Mouse (Mus musculus) C2C12 (cell line): ENCODE data around the gene Otud7a. TPM values are rescaled to one million over a fixed set of nuclear protein-coding genes. Genes with fewer than 3 reads are reported as not detected.

ENCODE experiments used
- H3K27me3 ChIP-seq: one replicate; pipeline ENCODE4 v1.6.1; 2011; ENCODE audit not compliant: control insufficient read depth, insufficient read depth, insufficient read length
- H3K36me3 ChIP-seq: one replicate; pipeline ENCODE4 v1.6.1; 2011; ENCODE audit not compliant: control insufficient read depth, insufficient read depth
- H3K4me3 ChIP-seq: one replicate; pipeline ENCODE4 v1.5.1; 2011; ENCODE audit warnings: mild to moderate bottlenecking, control low read depth; ENCODE audit not compliant: poor library complexity, insufficient read depth, severe bottlenecking
- H3K79me2 ChIP-seq: one replicate; pipeline ENCODE4 v1.6.1; 2011; ENCODE audit not compliant: control insufficient read depth, insufficient read depth
- H3K79me3 ChIP-seq: one replicate; pipeline ENCODE4 v1.6.1; 2011; ENCODE audit warnings: low read depth, control low read depth
- H3ac ChIP-seq: one replicate; pipeline ENCODE3; 2011; ENCODE audit warnings: low read depth; ENCODE audit not compliant: control insufficient read depth, insufficient read length
- CEBPB ChIP-seq: IDR thresholded peaks from one replicate; pipeline ENCODE4 v1.6.1; 2011; ENCODE audit warnings: low read depth, mild to moderate bottlenecking, control low read depth, moderate library complexity
- CTCF ChIP-seq: IDR thresholded peaks from one replicate; pipeline ENCODE4 v1.5.1; 2011; ENCODE audit not compliant: control insufficient read depth, insufficient read depth, insufficient read length
- FOSL1 ChIP-seq: IDR thresholded peaks from one replicate; pipeline ENCODE4 v1.8.0; 2011; ENCODE audit warnings: mild to moderate bottlenecking, low read length; ENCODE audit not compliant: poor library complexity, insufficient read depth, severe bottlenecking
- MAX ChIP-seq: IDR thresholded peaks from one replicate; pipeline ENCODE4 v1.6.1; 2011; ENCODE audit warnings: mild to moderate bottlenecking, control low read depth
- MYOD1 ChIP-seq: IDR thresholded peaks from one replicate; pipeline ENCODE4 v1.6.1; 2011; ENCODE audit warnings: low read depth; ENCODE audit not compliant: control insufficient read depth, insufficient read length
- MYOG ChIP-seq: IDR thresholded peaks from one replicate; pipeline ENCODE4 v1.6.1; 2011; ENCODE audit not compliant: control insufficient read depth, insufficient read length; ENCODE audit errors: extremely low read depth
- USF1 ChIP-seq: IDR thresholded peaks from one replicate; pipeline ENCODE4 v1.6.1; 2011; ENCODE audit warnings: low read depth, mild to moderate bottlenecking, control low read depth, moderate library complexity
- polyA plus RNA-seq: library from polyadenylated mRNA; unstranded; fragments of >200 nt; fragmentation: generic; extraction: Trizol; gene quantifications from one replicate; pipeline ENCODE4 v1.2.1, GENCODE M21; 2012; ENCODE audit warnings: missing spikeins

The Otud7a gene
- polyA plus RNA-seq, 1 experiment = 0.11 TPM

GRCm38 (mm10) chr7:63522403-63522802 is 77.9 kb downstream of the Otud7a start:
- TF ChIP-seq CEBPB (no peak), MYOG (no peak), FOSL1 (no peak)
- no peaks in the 10 kb centered on the region for H3K79me3 ChIP-seq
- H3K4me3 ChIP-seq = no peak overlapping the region
- H3K79me2 ChIP-seq = no peaks in the 10 kb centered on the region
- H3ac ChIP-seq = no peak overlapping the region
- no peaks in the 10 kb centered on the region for H3K27me3 ChIP-seq
- no peaks in the 10 kb centered on the region for H3K36me3 ChIP-seq

GRCm38 (mm10) chr7:63523051-63523450 is 78.5 kb downstream of the Otud7a start:
- Histone ChIP-seq H3K27me3 (no peaks in the 10 kb centered on the region), H3K36me3 (no peaks in the 10 kb centered on the region), H3K4me3 (no peak overlapping the region), H3ac (no peak overlapping the region), H3K79me3 (no peaks in the 10 kb centered on the region), H3K79me2 (no peaks in the 10 kb centered on the region)
- no peak for TF ChIP-seq MYOG
- TF ChIP-seq CTCF = no peak
- no peak for TF ChIP-seq MAX
- no peak for TF ChIP-seq MYOD1
- TF ChIP-seq FOSL1 = no peak
- TF ChIP-seq CEBPB = no peak
- TF ChIP-seq USF1 = no peak

GRCm38 (mm10) chr7:63540293-63540692 is 95.7 kb downstream of the Otud7a start:
- TF ChIP-seq USF1 (no peak), CTCF (no peak), MYOG (no peak)

GRCm38 (mm10) chr7:63554457-63554856 is 109.9 kb downstream of the Otud7a start:
- Histone ChIP-seq H3K36me3 (no peaks in the 10 kb centered on the region), H3K79me2 (no peaks in the 10 kb centered on the region), H3K79me3 (no peaks in the 10 kb centered on the region), H3ac (no peak overlapping the region), H3K27me3 (no peaks in the 10 kb centered on the region), H3K4me3 (no peak overlapping the region)
- TF ChIP-seq MYOD1 = no peak
- no peak for TF ChIP-seq USF1
- TF ChIP-seq MYOG = no peak
- no peak for TF ChIP-seq FOSL1
- no peak for TF ChIP-seq MAX
- TF ChIP-seq CEBPB = no peak
- no peak for TF ChIP-seq CTCF

More at GRCm38 (mm10) chr7:63540293-63540692, 95.7 kb downstream of the Otud7a start:
- H3K27me3 ChIP-seq = no peaks in the 10 kb centered on the region
- H3K79me2 ChIP-seq = no peaks in the 10 kb centered on the region
- H3K4me3 ChIP-seq = no peak overlapping the region
- H3ac ChIP-seq = no peak overlapping the region
- H3K79me3 ChIP-seq = no peaks in the 10 kb centered on the region
- H3K36me3 ChIP-seq = no peaks in the 10 kb centered on the region

- Histone ChIP-seq H3K36me3 (no peaks in the 10 kb centered on the region), H3K4me3 (no peak overlapping the region), H3K27me3 (no peaks in the 10 kb centered on the region), H3ac (no peak overlapping the region), H3K79me2 (no peaks in the 10 kb centered on the region), H3K79me3 (no peaks in the 10 kb centered on the region)
- TF ChIP-seq CEBPB (no peak), MYOG (no peak), FOSL1 (no peak), MYOD1 (no peak), USF1 (no peak), CTCF (no peak), MAX (no peak)
Observed at GRCm38 (mm10) chr7:63556324-63556723, 111.8 kb downstream of the Otud7a start.

- Histone ChIP-seq H3ac (no peak overlapping the region), H3K79me3 (no peaks in the 10 kb centered on the region), H3K79me2 (no peaks in the 10 kb centered on the region), H3K36me3 (no peaks in the 10 kb centered on the region), H3K27me3 (no peaks in the 10 kb centered on the region), H3K4me3 (no peak overlapping the region)
- TF ChIP-seq CEBPB = no peak
- TF ChIP-seq USF1 = no peak
- TF ChIP-seq FOSL1 = no peak
- no peak for TF ChIP-seq MAX
- no peak for TF ChIP-seq MYOG
- no peak for TF ChIP-seq CTCF
- TF ChIP-seq MYOD1 = no peak
Observed at GRCm38 (mm10) chr7:63558918-63559317, 114.4 kb downstream of the Otud7a start.
